ENCODE assay signal across 8 mouse cellular contexts in genomic region chr4:132883561-132884063, GRCm38 (mm10). TPM values are rescaled to one million over a fixed set of nuclear protein-coding genes. Genes with fewer than 3 reads are reported as not detected.
DNase-seq lines count a peak whose midpoint lies in the region; ATAC-seq and TF ChIP-seq lines count a peak whose summit lies in the region.

No protein-coding gene starts in this region.

- TF ChIP-seq EP300 in CH12.LX (IDR thresholded peaks at IDR 0.05; ENCODE audit: low read length) = peak; percentile 19; the same call in 1 of the 2 replicates

- in situ Hi-C loops in CH12.LX (cut with MboI; ENCODE audit: low pct_ligation_motif_present, low pct_unique_long_range_greater_than_20kb, low sequenced_read_pairs) = no loop called here

- no peak for TF ChIP-seq POLR2A in kidney, adult 2 months (IDR thresholded peaks at IDR 0.05; ENCODE audit: low read depth, low read length)
- TF ChIP-seq POLR2A in CH12.LX (IDR thresholded peaks at IDR 0.05; ENCODE audit: low read depth, low read length) = no peak
- TF ChIP-seq POLR2A in myocyte (IDR thresholded peaks at IDR 0.05; ENCODE audit: insufficient read length, low read depth) = no peak

- H3K4me1 ChIP-seq in kidney, adult 2 months (ENCODE audit: control insufficient read depth, insufficient read depth, low read length) = peaks cover 3% of the 10 kb centered on the region; the same call in 1 of the 2 replicates
- peaks cover 15 to 34% of the 10 kb centered on the region in 2 experiments for H3K4me1 ChIP-seq in CH12.LX (ENCODE audit: control insufficient read depth in 1 of 2, insufficient read depth in 2 of 2)
- peaks cover 24% of the 10 kb centered on the region for H3K4me1 ChIP-seq in limb, embryonic 10.5 days

- WGBS in kidney, adult 2 months = under 1% methylated on average over 21 of the region's 21 CpGs
- WGBS in limb, embryonic 10.5 days = 3% methylated on average over 21 of the region's 21 CpGs

- no peak for TF ChIP-seq CTCF in kidney, adult 2 months (conservative IDR thresholded peaks at IDR 0.05; ENCODE audit: insufficient read depth, insufficient read length, low read depth, low read length)
- TF ChIP-seq CTCF in CH12.LX (conservative IDR thresholded peaks at IDR 0.05 in 1 of 2, IDR thresholded peaks at IDR 0.05 in 1 of 2; ENCODE audit: low read depth in 2 of 2, low read length in 2 of 2) = no peak

- no peaks in the 10 kb centered on the region for H3K27me3 ChIP-seq in kidney, adult 2 months (replicated peaks; ENCODE audit: control insufficient read depth, insufficient read depth, low read length)
- H3K27me3 ChIP-seq in CH12.LX (replicated peaks) (no peaks in the 10 kb centered on the region), myocyte (ENCODE audit: control insufficient read depth, insufficient read depth, insufficient read length) (no peaks in the 10 kb centered on the region)
- no peaks in the 10 kb centered on the region for H3K27me3 ChIP-seq in limb, embryonic 10.5 days (ENCODE audit: low read depth, poor library complexity, severe bottlenecking)

- H3K79me2 ChIP-seq in CH12.LX (replicated peaks; ENCODE audit: control insufficient read depth, extremely low read depth, insufficient read depth, poor library complexity, severe bottlenecking) (peaks cover 13% of the 10 kb centered on the region), myocyte (ENCODE audit: control insufficient read depth, insufficient read depth) (peaks cover 55% of the 10 kb centered on the region)

- no peaks in the 10 kb centered on the region for H3K36me3 ChIP-seq in kidney, adult 2 months (ENCODE audit: control insufficient read depth, insufficient read depth, low read length)
- peaks cover 14 to 22% of the 10 kb centered on the region in 2 experiments for H3K36me3 ChIP-seq in CH12.LX (replicated peaks in 1 of 2; ENCODE audit: control insufficient read depth in 1 of 2, insufficient read depth in 1 of 2, low read length in 1 of 2)
- H3K36me3 ChIP-seq in limb, embryonic 10.5 days = peaks cover 23% of the 10 kb centered on the region
- H3K36me3 ChIP-seq in myocyte (ENCODE audit: control insufficient read depth, insufficient read depth) = peaks cover 7% of the 10 kb centered on the region

- intact Hi-C loops in left cerebral cortex, postnatal 14 days (cut with DNase I) = no loop called here

- H3K4me3 ChIP-seq in kidney, adult 2 months (ENCODE audit: insufficient read depth, low read depth, low read length) = peak overlapping the region; percentile 86
- H3K4me3 ChIP-seq in CH12.LX (replicated peaks in 1 of 3; ENCODE audit: low read depth in 2 of 3, low read length in 2 of 3, poor library complexity in 1 of 3) = peak overlapping the region; percentile 80 to 93 (median 90)
- H3K4me3 ChIP-seq in limb, embryonic 10.5 days = peak overlapping the region; percentile 81
- H3K4me3 ChIP-seq in myocyte = peak overlapping the region; percentile 97

- TF ChIP-seq RAD21 in CH12.LX (IDR thresholded peaks at IDR 0.05; ENCODE audit: low read depth, low read length) = no peak

- dilution Hi-C loops in CH12.LX (cut with MboI; ENCODE audit: extremely low pct_ligation_motif_present, extremely low pct_unique_long_range_greater_than_20kb, low sequenced_read_pairs) = no loop called here

- no peaks in the 10 kb centered on the region for H3K9me3 ChIP-seq in CH12.LX (replicated peaks; ENCODE audit: low read length)
- no peaks in the 10 kb centered on the region for H3K9me3 ChIP-seq in limb, embryonic 10.5 days (replicated peaks)

- H3K9ac ChIP-seq in CH12.LX (ENCODE audit: insufficient read depth, low read depth) = peak overlapping the region; percentile 72

- peak; percentile 17 for DNase-seq in kidney, adult 2 months
- DNase-seq in kidney, adult 9 months = no peak
- peak; percentile 35 for DNase-seq in CH12.LX (ENCODE audit: extremely low read depth)
- DNase-seq in limb, embryonic 10.5 days (ENCODE audit: low spot score) = peak; percentile 29
- DNase-seq in left cerebral cortex, postnatal 14 days (ENCODE audit: low spot score in 2 of 2) = no peak
- DNase-seq in ovary, postnatal 10 days (ENCODE audit: low spot score) = no peak

- H3K27ac ChIP-seq in kidney, adult 2 months (ENCODE audit: insufficient read depth, low read depth, low read length) = peak overlapping the region; percentile 57
- peak overlapping the region; percentile 34 for H3K27ac ChIP-seq in CH12.LX (ENCODE audit: insufficient read depth, low read depth)
- H3K27ac ChIP-seq in limb, embryonic 10.5 days = peak overlapping the region; percentile 92

- H3K4me2 ChIP-seq in CH12.LX (ENCODE audit: insufficient read depth, low read depth, poor library complexity, severe bottlenecking) = peak overlapping the region; percentile 74
- peak overlapping the region; percentile 85 for H3K4me2 ChIP-seq in myocyte (ENCODE audit: low read depth)

- peak overlapping the region; percentile 36 for H3ac ChIP-seq in myocyte (ENCODE audit: control insufficient read depth, insufficient read length)

- ATAC-seq in erythroid progenitor cell, adult 5-6 weeks (replicated peaks; ENCODE audit: low FRiP score, poor library complexity, severe bottlenecking) = peak; percentile 43

TF ChIP-seq in CH12.LX, 34 proteins besides CTCF, POLR2A, EP300 and RAD21 (continues in another document):
- TF ChIP-seq ELF1 (IDR thresholded peaks at IDR 0.05; ENCODE audit: low read depth, low read length) (0 out of 2 replicates have a peak, but pooled peaks have one; percentile 12), MAX (IDR thresholded peaks at IDR 0.05; ENCODE audit: low read length) (0 out of 2 replicates have a peak, but pooled peaks have one; percentile 35), HCFC1 (IDR thresholded peaks at IDR 0.05; ENCODE audit: low read depth, low read length) (no peak), BHLHE40 (IDR thresholded peaks at IDR 0.05; ENCODE audit: low read depth, low read length) (no peak), MAFK (IDR thresholded peaks at IDR 0.05; ENCODE audit: insufficient replicate concordance, low read length) (no peak), TBP (conservative IDR thresholded peaks at IDR 0.05; ENCODE audit: low read depth, low read length) (no peak), NELFE (IDR thresholded peaks at IDR 0.05; ENCODE audit: low read depth, low read length) (no peak), MAZ (IDR thresholded peaks at IDR 0.05; ENCODE audit: low read depth, low read length) (no peak), MXI1 (IDR thresholded peaks at IDR 0.05; ENCODE audit: low read depth, low read length) (no peak), ZKSCAN1 (IDR thresholded peaks at IDR 0.05; ENCODE audit: borderline replicate concordance, low read depth, low read length) (no peak), ZNF384 (IDR thresholded peaks at IDR 0.05; ENCODE audit: low read depth, low read length) (no peak)

TF ChIP-seq in myocyte, 11 proteins besides CTCF, POLR2A, EP300 and RAD21:
- no peak for TF ChIP-seq E2F4 (IDR thresholded peaks at IDR 0.05; ENCODE audit: insufficient read depth)
- no peak for TF ChIP-seq MYOG (IDR thresholded peaks at IDR 0.05; ENCODE audit: control insufficient read depth in 1 of 3, insufficient read depth in 1 of 3, insufficient read length in 2 of 3, low read depth in 2 of 3)
- no peak for TF ChIP-seq POLR2AphosphoS2 (IDR thresholded peaks at IDR 0.05; ENCODE audit: insufficient read length, low read depth)
- TF ChIP-seq MAX (IDR thresholded peaks at IDR 0.05; ENCODE audit: low read depth) = no peak
- TF ChIP-seq USF1 (IDR thresholded peaks at IDR 0.05; ENCODE audit: low read depth) = no peak
- TF ChIP-seq TCF12 (IDR thresholded peaks at IDR 0.05; ENCODE audit: insufficient read depth, poor library complexity, severe bottlenecking) = no peak
- TF ChIP-seq REST (IDR thresholded peaks at IDR 0.05; ENCODE audit: insufficient read depth, insufficient read length) = no peak
- TF ChIP-seq TCF3 (IDR thresholded peaks at IDR 0.05; ENCODE audit: insufficient read length, low read depth) = no peak
- TF ChIP-seq SRF (IDR thresholded peaks at IDR 0.05; ENCODE audit: control insufficient read depth, insufficient read length, low read depth) = no peak
- no peak for TF ChIP-seq CEBPB (IDR thresholded peaks at IDR 0.05; ENCODE audit: insufficient read depth, poor library complexity, severe bottlenecking)

RNA-seq across cellular contexts. Expression of gene Stx12, which starts 0.7 kb away (rescaled TPM):
- polyA plus RNA-seq in kidney, adult 2 months (2012; rRNA removed) = 15.2 and 21.0 TPM in 2 replicates
- 12.4 and 14.5 TPM in 2 replicates for total RNA-seq in CH12.LX (2012; rRNA removed)
- total RNA-seq in CH12.LX (2014; rRNA removed) = 16.8 and 17.3 TPM in 2 replicates
- polyA plus RNA-seq in CH12.LX (2012; ENCODE audit: insufficient read length, low read depth) = 15.7 and 16.3 TPM in 2 replicates
- total RNA-seq in erythroid progenitor cell, adult 5-6 weeks (2015; ENCODE audit: low replicate concordance) = 44.3 and 52.0 TPM in 2 replicates
- 44.1 and 55.1 TPM in 2 replicates for total RNA-seq in erythroid progenitor cell, adult 5-6 weeks (2017; ENCODE audit: low replicate concordance)
- polyA plus RNA-seq in limb, embryonic 10.5 days (2016; fragmentation: Nextera tagmentation; extraction: Ambion mirVana) = 45.4 and 52.9 TPM in 2 replicates
- polyA plus RNA-seq in myocyte (2012; fragmentation: generic; extraction: Trizol) = 23.4 TPM
- total RNA-seq in left cerebral cortex, postnatal 14 days (2021) = 100 to 1,000 TPM in 1 of 2 experiments, 10 to 100 TPM in 1; 96.2 to 104 TPM

RNA-seq across cellular contexts. Expression of gene Fam76a, which starts 38.7 kb away (rescaled TPM):
- polyA plus RNA-seq in kidney, adult 2 months (2012; rRNA removed) = 15.9 and 16.6 TPM in 2 replicates
- 10.0 and 10.8 TPM in 2 replicates for total RNA-seq in CH12.LX (2012; rRNA removed)
- total RNA-seq in CH12.LX (2014; rRNA removed) = 11.5 and 11.9 TPM in 2 replicates
- polyA plus RNA-seq in CH12.LX (2012; ENCODE audit: insufficient read length, low read depth) = 8.3 and 10.3 TPM in 2 replicates
- 30.6 and 35.0 TPM in 2 replicates for total RNA-seq in erythroid progenitor cell, adult 5-6 weeks (2015; ENCODE audit: low replicate concordance)
- 41.3 and 67.4 TPM in 2 replicates for total RNA-seq in erythroid progenitor cell, adult 5-6 weeks (2017; ENCODE audit: low replicate concordance)
- 25.7 and 27.9 TPM in 2 replicates for polyA plus RNA-seq in limb, embryonic 10.5 days (2016; fragmentation: Nextera tagmentation; extraction: Ambion mirVana)
- 13.0 TPM for polyA plus RNA-seq in myocyte (2012; fragmentation: generic; extraction: Trizol)
- 10 to 100 TPM; 34.7 to 38.6 TPM for total RNA-seq in left cerebral cortex, postnatal 14 days (2021)

RNA-seq across cellular contexts. Expression of gene Ppp1r8, which starts 40.6 kb away (rescaled TPM):
- polyA plus RNA-seq in kidney, adult 2 months (2012; rRNA removed) = 25.2 TPM in 2 replicates
- total RNA-seq in CH12.LX (2012; rRNA removed) (89.0 and 105 TPM in 2 replicates), CH12.LX (2014; rRNA removed) (141 and 153 TPM in 2 replicates)
- polyA plus RNA-seq in CH12.LX (2012; ENCODE audit: insufficient read length, low read depth) (107 and 113 TPM in 2 replicates), myocyte (2012; fragmentation: generic; extraction: Trizol) (62.4 TPM)
- total RNA-seq in erythroid progenitor cell, adult 5-6 weeks (2015; ENCODE audit: low replicate concordance) = 16.6 and 19.3 TPM in 2 replicates
- total RNA-seq in erythroid progenitor cell, adult 5-6 weeks (2017; ENCODE audit: low replicate concordance) = 24.5 and 36.2 TPM in 2 replicates
- polyA plus RNA-seq in limb, embryonic 10.5 days (2016; fragmentation: Nextera tagmentation; extraction: Ambion mirVana) = 79.7 and 80.9 TPM in 2 replicates
- total RNA-seq in left cerebral cortex, postnatal 14 days (2021) = 10 to 100 TPM; 41.8 to 43.1 TPM

Comparison
In these comparisons a context has a peak if more than half of its experiments do, and no peak if none do; other contexts are left out.
1. DNase-seq: peak in kidney, adult 2 months (single experiment), CH12.LX (single experiment) and limb, embryonic 10.5 days (single experiment); none in kidney, adult 9 months (single experiment), left cerebral cortex, postnatal 14 days (0 of 2) and ovary, postnatal 10 days (single experiment).
2. H3K27ac ChIP-seq: peak in every context shown above with its lines; median percentile 92 in limb, embryonic 10.5 days; 57 in kidney, adult 2 months; 34 in CH12.LX.
3. Peak in every context shown above with its lines, with median percentiles within 50 percentile points of each other: H3K4me3 ChIP-seq.